Mouse (Mus musculus) liver, postnatal 0 days (tissue): ENCODE measurements around the gene Tmem231. TPM values are rescaled to one million over a fixed set of nuclear protein-coding genes. Genes with fewer than 3 reads are reported as not detected.

Experiments
- ATAC-seq: fragments of 200-750 bp; cut with Nextera tagmentation; 2 replicates; pipeline ENCODE4 v1.8.0; 2017; ENCODE audit warnings: mild to moderate bottlenecking, moderate library complexity
- DNase-seq: peaks from one replicate; pipeline ENCODE4 v3.0.0-alpha.2; 2016
- H3K27ac ChIP-seq: fragments of 300-500 bp; sonication (generic); 2 replicates; pipeline ENCODE4 v1.5.1; 2014; ENCODE audit warnings: antibody characterized with exemption, moderate library complexity, mild to moderate bottlenecking, low read depth
- H3K27me3 ChIP-seq: fragments of 300-500 bp; sonication (generic); 2 replicates; pipeline ENCODE4 v1.6.1; 2014; ENCODE audit warnings: low read length, control low read depth, mixed read lengths; ENCODE audit not compliant: insufficient read depth
- H3K36me3 ChIP-seq: fragments of 300-500 bp; sonication (generic); replicated peaks from 2 replicates; pipeline ENCODE4 v1.6.1; 2014; ENCODE audit warnings: mild to moderate bottlenecking, control low read depth, low read length, moderate library complexity, mixed read lengths; ENCODE audit not compliant: insufficient read depth
- H3K4me1 ChIP-seq: fragments of 300-500 bp; sonication (generic); 2 replicates; pipeline ENCODE4 v1.6.1; 2014; ENCODE audit warnings: antibody characterized with exemption, mild to moderate bottlenecking, control low read depth; ENCODE audit not compliant: insufficient read depth
- H3K4me2 ChIP-seq: fragments of 300-500 bp; sonication (generic); 2 replicates; pipeline ENCODE4 v1.6.1; 2014; ENCODE audit warnings: low read depth, mild to moderate bottlenecking, low read length, moderate library complexity, mixed read lengths
- H3K4me3 ChIP-seq: fragments of 300-500 bp; sonication (generic); 2 replicates; pipeline ENCODE4 v1.5.1; 2014; ENCODE audit warnings: low read depth, low read length
- H3K9ac ChIP-seq: fragments of 300-500 bp; sonication (generic); replicated peaks from 2 replicates; pipeline ENCODE4 v1.6.1; 2014; ENCODE audit warnings: mild to moderate bottlenecking, moderate library complexity
- H3K9me3 ChIP-seq: fragments of 300-500 bp; sonication (generic); 2 replicates; pipeline ENCODE4 v1.6.1; 2016; ENCODE audit warnings: mild to moderate bottlenecking, control low read depth, low read length, mixed read lengths
- CTCF ChIP-seq: sonication (generic); IDR thresholded peaks from 2 replicates; pipeline ENCODE4 v1.5.1; 2016; ENCODE audit warnings: antibody characterized with exemption, low read depth
- EP300 ChIP-seq: IDR thresholded peaks from 2 replicates; pipeline ENCODE4 v1.6.1; 2016; ENCODE audit warnings: antibody characterized with exemption, low read depth, mild to moderate bottlenecking
- WGBS: fragments of 180-500 bp; shearing (Covaris S2); extraction: QIAGEN DNeasy Blood & Tissue Kit; methylation state at CpG from one replicate; pipeline ENCODE4 v1.1.7; 2014; ENCODE audit not compliant: insufficient replicate concordance; 5-methylcytosine and 5-hydroxymethylcytosine counted together
- polyA plus RNA-seq: library from polyadenylated mRNA; unstranded; fragments of >200 nt; fragmentation: Nextera tagmentation; extraction: Ambion mirVana; gene quantifications from 2 replicates; pipeline ENCODE4 v1.2.1, GENCODE M21; 2015

Gene Tmem231
- polyA plus RNA-seq, 1 experiment from 2014 or later: 1.0 TPM

DNA sequence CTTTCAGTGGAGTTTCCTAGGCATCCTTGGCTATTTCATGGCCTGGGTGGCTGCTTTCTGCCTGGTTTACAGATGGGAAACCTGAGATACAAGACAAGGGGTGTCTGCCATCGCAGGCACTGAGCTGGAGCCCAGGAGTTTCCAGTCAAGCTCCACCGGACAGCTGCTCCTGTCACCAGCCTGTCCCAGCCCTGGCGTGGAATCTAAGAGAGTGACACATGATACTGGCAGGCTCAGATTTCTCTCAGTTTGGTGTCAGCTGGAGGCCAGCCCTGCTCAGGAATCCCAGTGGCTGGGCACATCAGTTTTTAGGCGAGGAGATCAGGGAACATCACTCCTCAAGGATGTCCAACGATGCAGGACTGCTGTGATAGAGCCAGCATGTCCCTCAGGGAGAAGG lies 31.6 kb downstream of the Tmem231 start:
- Histone ChIP-seq H3K27me3 (no peaks in the 10 kb centered on the region), H3K36me3 (no peaks in the 10 kb centered on the region), H3K4me1 (no peaks in the 10 kb centered on the region), H3K9ac (no peak overlapping the region), H3K4me2 (no peak overlapping the region), H3K27ac (no peak overlapping the region), H3K4me3 (no peak overlapping the region), H3K9me3 (no peaks in the 10 kb centered on the region)
- TF ChIP-seq CTCF: no peak
- TF ChIP-seq EP300: no peak
- no peak for ATAC-seq
- 40% methylated on average over 5 of the region's 5 CpGs for WGBS
- DNase-seq: no peak

DNA sequence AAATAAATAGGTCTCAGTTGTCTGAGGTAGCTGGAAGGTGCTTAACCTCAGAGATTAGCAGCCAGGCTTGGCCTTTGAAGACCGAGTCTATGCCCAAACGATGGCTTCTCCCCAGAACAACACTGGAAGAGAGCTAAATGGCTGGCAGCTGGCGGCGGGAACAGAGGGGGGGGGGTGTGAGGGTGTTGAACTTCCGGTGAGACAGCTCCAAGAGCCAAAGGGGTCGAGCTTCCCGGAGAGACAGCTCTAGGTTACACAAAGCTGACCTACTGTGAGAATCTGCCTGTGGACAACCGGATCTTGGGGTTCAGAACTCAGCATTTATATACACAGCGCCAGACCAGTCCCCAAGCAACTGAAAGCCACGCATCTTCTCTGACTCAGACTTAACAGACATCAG lies 35.1 kb downstream of the Tmem231 start:
- H3K4me2 ChIP-seq: no peak overlapping the region
- H3K36me3 ChIP-seq: no peaks in the 10 kb centered on the region
- no peak overlapping the region for H3K27ac ChIP-seq
- no peak for TF ChIP-seq EP300
- no peak for TF ChIP-seq CTCF
- no peaks in the 10 kb centered on the region for H3K4me1 ChIP-seq
- H3K9me3 ChIP-seq: no peaks in the 10 kb centered on the region
- DNase-seq: no peak
- ATAC-seq: no peak
- no peak overlapping the region for H3K9ac ChIP-seq
- no peaks in the 10 kb centered on the region for H3K27me3 ChIP-seq
- no peak overlapping the region for H3K4me3 ChIP-seq
- 36% methylated on average over 10 of the region's 10 CpGs for WGBS

DNA sequence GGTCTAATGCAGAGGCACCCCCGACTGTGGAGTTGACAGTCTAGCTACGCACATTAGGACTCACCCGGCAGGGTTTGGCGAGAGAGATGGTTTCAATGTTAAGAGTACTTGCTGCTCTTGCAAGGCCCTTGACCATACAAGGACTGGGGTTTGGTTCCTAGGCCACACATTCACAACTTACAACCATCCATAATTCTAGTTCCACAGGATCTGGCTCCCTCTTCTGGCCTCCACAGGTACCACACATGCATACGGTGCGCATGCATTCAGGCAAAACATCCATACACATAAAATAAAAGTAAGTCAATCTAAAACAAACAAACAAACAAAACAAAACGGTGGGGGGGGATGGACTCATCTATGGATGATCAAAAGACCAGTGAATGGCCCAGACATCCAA lies 38.7 kb downstream of the Tmem231 start:
- peaks cover 20% of the 10 kb centered on the region for H3K27me3 ChIP-seq
- ATAC-seq: no peak
- DNase-seq: no peak
- no peaks in the 10 kb centered on the region for H3K9me3 ChIP-seq
- no peak overlapping the region for H3K4me3 ChIP-seq
- H3K9ac ChIP-seq: no peak overlapping the region
- H3K4me1 ChIP-seq: no peaks in the 10 kb centered on the region
- WGBS: 85% methylated on average over 7 of the region's 7 CpGs
- TF ChIP-seq EP300: no peak
- peak; percentile 63 for TF ChIP-seq CTCF
- H3K36me3 ChIP-seq: no peaks in the 10 kb centered on the region
- H3K27ac ChIP-seq: no peak overlapping the region
- H3K4me2 ChIP-seq: no peak overlapping the region

DNA sequence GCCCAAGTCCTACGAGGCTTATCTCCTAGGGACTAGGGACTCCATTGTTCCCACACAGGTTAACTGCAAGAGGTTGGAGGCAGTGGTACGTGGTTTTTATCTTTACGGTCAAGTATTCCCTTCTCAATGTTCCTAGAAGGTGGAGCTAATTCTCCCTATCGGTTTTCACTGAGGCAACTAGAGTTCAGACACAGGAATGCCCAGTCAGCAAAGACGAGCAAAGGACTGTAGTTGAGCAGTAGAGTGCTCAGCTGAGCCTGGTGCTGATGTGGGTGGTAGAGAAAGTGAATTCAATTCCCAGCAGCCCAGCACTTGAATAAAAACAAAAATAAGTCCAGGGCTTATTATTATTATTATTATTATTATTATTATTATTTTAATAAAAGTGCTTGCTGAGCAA lies 41.1 kb downstream of the Tmem231 start:
- WGBS: 32% methylated on average over 5 of the region's 5 CpGs
- Histone ChIP-seq H3K4me1 (no peaks in the 10 kb centered on the region), H3K4me2 (no peak overlapping the region), H3K27ac (no peak overlapping the region), H3K27me3 (peaks cover 35% of the 10 kb centered on the region), H3K9ac (no peak overlapping the region), H3K4me3 (no peak overlapping the region), H3K36me3 (no peaks in the 10 kb centered on the region), H3K9me3 (no peaks in the 10 kb centered on the region)
- TF ChIP-seq EP300: no peak
- TF ChIP-seq CTCF: no peak
- no peak for ATAC-seq
- DNase-seq: no peak

DNA sequence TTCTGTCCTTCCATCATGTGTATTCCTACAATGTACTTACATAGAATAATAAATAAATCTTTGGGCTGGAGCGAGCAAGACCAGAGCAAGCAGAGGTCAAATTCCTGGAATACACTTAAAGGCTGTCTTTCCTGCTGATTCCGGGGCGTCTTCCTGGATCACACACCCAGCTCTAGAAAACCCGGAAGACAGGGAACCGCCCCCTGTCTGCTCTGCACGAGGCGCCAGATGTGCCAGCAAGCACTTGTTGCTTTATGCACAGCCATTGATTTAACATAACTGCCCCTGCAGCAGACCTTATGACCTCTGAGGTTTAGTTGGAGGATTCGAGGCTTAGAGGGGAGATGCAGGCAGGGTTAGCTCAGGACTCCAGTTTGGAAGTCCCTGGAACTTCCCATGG lies 41.7 kb downstream of the Tmem231 start:
- no peak for DNase-seq
- TF ChIP-seq EP300: no peak
- TF ChIP-seq CTCF: no peak
- no peaks in the 10 kb centered on the region for H3K36me3 ChIP-seq
- 17% methylated on average over 8 of the region's 8 CpGs for WGBS
- ATAC-seq: no peak
- H3K27ac ChIP-seq: no peak overlapping the region
- no peak overlapping the region for H3K4me3 ChIP-seq
- H3K9me3 ChIP-seq: no peaks in the 10 kb centered on the region
- H3K27me3 ChIP-seq: peaks cover 35% of the 10 kb centered on the region
- H3K4me1 ChIP-seq: no peaks in the 10 kb centered on the region
- no peak overlapping the region for H3K4me2 ChIP-seq
- no peak overlapping the region for H3K9ac ChIP-seq

DNA sequence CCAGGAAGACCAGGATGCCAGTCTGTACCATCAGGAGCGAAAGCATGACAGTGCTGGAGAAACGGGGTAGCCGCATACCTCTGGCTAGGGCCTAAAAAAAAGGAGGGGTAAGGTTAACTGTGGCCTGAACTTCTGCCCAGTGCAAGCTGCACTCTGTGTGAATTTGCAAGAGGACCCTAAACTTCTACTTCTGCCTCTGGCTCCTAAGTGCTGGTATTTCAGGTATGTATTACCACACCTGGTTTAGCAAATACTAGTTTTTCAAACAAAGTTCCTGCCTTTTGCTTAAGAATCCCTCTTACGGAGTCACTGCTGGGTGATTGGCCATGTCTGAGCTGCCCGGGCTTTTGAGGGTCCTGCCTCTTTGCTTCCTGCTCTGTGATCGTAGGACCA lies 42.8 kb downstream of the Tmem231 start:
- TF ChIP-seq EP300: no peak
- no peak for TF ChIP-seq CTCF
- 52% methylated on average over 6 of the region's 6 CpGs for WGBS
- Histone ChIP-seq H3K36me3 (no peaks in the 10 kb centered on the region), H3K27me3 (peaks cover 35% of the 10 kb centered on the region), H3K9me3 (no peaks in the 10 kb centered on the region), H3K27ac (no peak overlapping the region), H3K9ac (no peak overlapping the region), H3K4me1 (no peaks in the 10 kb centered on the region), H3K4me3 (no peak overlapping the region), H3K4me2 (no peak overlapping the region)
- DNase-seq (no peak), ATAC-seq (no peak)
